Mouse (Mus musculus) E14TG2a.4 (cell line): ENCODE data around the gene Ptprm.

Experiments used
- CTCF ChIP-seq: conservative IDR thresholded peaks from 2 replicates; pipeline ENCODE4 v1.5.1; 2014; ENCODE audit warnings: low read length
- NANOG ChIP-seq: IDR thresholded peaks from 2 replicates; pipeline ENCODE4 v1.6.1; 2014; ENCODE audit warnings: borderline replicate concordance, low read length, mixed read lengths
- POU5F1 ChIP-seq: IDR thresholded peaks from 2 replicates; pipeline ENCODE4 v1.6.1; 2014; ENCODE audit warnings: low read length, borderline replicate concordance

- TF ChIP-seq CTCF (no peak), POU5F1 (no peak), NANOG (no peak)
These were observed 111.3 kb downstream of the Ptprm start for GRCm38 (mm10) chr17:67242774-67243495.
